Mouse (Mus musculus) hindbrain, postnatal 0 days (tissue): ENCODE results near the gene Mta3. TPM values are rescaled to one million over a fixed set of nuclear protein-coding genes. Genes with fewer than 3 reads are reported as not detected.

Experiments used
- ATAC-seq: fragments of 200-750 bp; cut with Nextera tagmentation; 2 replicates; pipeline ENCODE4 v1.8.0; 2017; ENCODE audit warnings: mild to moderate bottlenecking, moderate TSS enrichment, moderate library complexity
- DNase-seq: peaks from one replicate; pipeline ENCODE4 v3.0.0-alpha.2; 2015; ENCODE audit warnings: low spot score
- H3K27ac ChIP-seq: fragments of 300-500 bp; sonication (generic); 2 replicates; pipeline ENCODE4 v1.5.1; 2014; ENCODE audit warnings: mild to moderate bottlenecking
- H3K27me3 ChIP-seq: fragments of 300-500 bp; sonication (generic); 2 replicates; pipeline ENCODE4 v1.6.1; 2014; ENCODE audit warnings: low read length, mixed read lengths; ENCODE audit not compliant: insufficient read depth
- H3K36me3 ChIP-seq: fragments of 300-500 bp; sonication (generic); 2 replicates; pipeline ENCODE4 v1.6.1; 2014; ENCODE audit warnings: low read length, mixed read lengths; ENCODE audit not compliant: insufficient read depth
- H3K4me1 ChIP-seq: fragments of 300-500 bp; sonication (generic); 2 replicates; pipeline ENCODE4 v1.6.1; 2014; ENCODE audit warnings: antibody characterized with exemption, low read length, mixed read lengths; ENCODE audit not compliant: insufficient read depth
- H3K4me2 ChIP-seq: fragments of 300-500 bp; sonication (generic); 2 replicates; pipeline ENCODE4 v1.6.1; 2014; ENCODE audit warnings: low read depth, mild to moderate bottlenecking, low read length, moderate library complexity, mixed read lengths
- H3K4me3 ChIP-seq: fragments of 300-500 bp; sonication (generic); 2 replicates; pipeline ENCODE4 v1.5.1; 2014; ENCODE audit warnings: low read length
- H3K9ac ChIP-seq: fragments of 300-500 bp; sonication (generic); replicated peaks from 2 replicates; pipeline ENCODE4 v1.6.1; 2014; ENCODE audit warnings: mild to moderate bottlenecking, low read length, moderate library complexity, mixed read lengths
- H3K9me3 ChIP-seq: fragments of 300-500 bp; sonication (generic); 2 replicates; pipeline ENCODE4 v1.6.1; 2016; ENCODE audit warnings: low read length, mixed read lengths
- CTCF ChIP-seq: IDR thresholded peaks from 2 replicates; pipeline ENCODE4 v1.5.1; 2016; ENCODE audit warnings: antibody characterized with exemption, control low read depth, low read depth
- WGBS: fragments of 180-500 bp; shearing (Covaris S2); extraction: QIAGEN DNeasy Blood & Tissue Kit; methylation state at CpG from one replicate; pipeline ENCODE4 v1.1.7; 2014; 5-methylcytosine and 5-hydroxymethylcytosine counted together
- polyA plus RNA-seq: library from polyadenylated mRNA; unstranded; fragments of >200 nt; fragmentation: Nextera tagmentation; extraction: Ambion mirVana; gene quantifications from 2 replicates; pipeline ENCODE4 v1.2.1, GENCODE M21; 2015
- total RNA-seq: library from RNA; depleted of rRNA; stranded (reverse); fragments of >200 nt; gene quantifications from 2 replicates; pipeline ENCODE4 v1.2.3, GENCODE M21; 2014; rRNA removed

Mta3 gene
- total RNA-seq (31.7 and 58.5 TPM in 2 replicates), polyA plus RNA-seq (33.0 and 36.8 TPM in 2 replicates)

DNA sequence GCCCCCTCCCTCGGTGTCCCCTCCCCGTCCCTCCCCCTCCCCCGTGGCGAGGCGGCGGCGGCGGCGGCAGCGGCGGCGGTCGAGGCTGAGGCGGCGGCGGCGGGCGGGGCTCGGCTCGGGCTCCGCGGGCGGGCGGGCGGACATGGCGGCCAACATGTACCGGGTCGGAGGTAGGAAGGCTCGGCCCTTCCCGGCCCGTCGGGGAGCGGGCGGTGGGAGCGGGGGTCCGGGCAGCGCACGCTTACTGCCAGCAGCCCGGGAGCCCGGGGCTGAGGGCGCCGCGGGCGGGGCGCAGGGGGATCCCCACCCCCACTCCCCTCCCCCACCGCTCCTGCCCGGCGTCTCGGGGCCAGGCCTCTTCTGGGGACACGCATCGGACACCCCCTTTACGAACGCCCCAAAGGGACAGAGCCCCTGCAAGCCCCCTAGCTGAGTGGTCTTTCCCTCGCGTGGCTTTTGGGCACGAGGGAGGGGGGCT is at the start of gene Mta3:
Gene Mta3, plus strand, starts transcription at position 48 of the 478 bp plus-strand sequence.
- H3K36me3 ChIP-seq, result no peaks in the 10 kb centered on the region; the same call in 1 of the 2 replicates
- peak within 1 kb of the TSS; percentile 87 for H3K4me2 ChIP-seq
- DNase-seq (peak; percentile 64), ATAC-seq (peak; percentile 65)
- H3K4me3 ChIP-seq, result peak within 1 kb of the TSS; percentile 78
- peak within 1 kb of the TSS; percentile 91 for H3K9ac ChIP-seq
- no peak for TF ChIP-seq CTCF
- H3K27me3 ChIP-seq, result no peaks in the 10 kb centered on the region
- no peaks in the 10 kb centered on the region for H3K4me1 ChIP-seq
- WGBS, result under 1% methylated on average over 32 of the region's 56 CpGs
- no peaks in the 10 kb centered on the region for H3K9me3 ChIP-seq
- peak within 1 kb of the TSS; percentile 94 for H3K27ac ChIP-seq

DNA sequence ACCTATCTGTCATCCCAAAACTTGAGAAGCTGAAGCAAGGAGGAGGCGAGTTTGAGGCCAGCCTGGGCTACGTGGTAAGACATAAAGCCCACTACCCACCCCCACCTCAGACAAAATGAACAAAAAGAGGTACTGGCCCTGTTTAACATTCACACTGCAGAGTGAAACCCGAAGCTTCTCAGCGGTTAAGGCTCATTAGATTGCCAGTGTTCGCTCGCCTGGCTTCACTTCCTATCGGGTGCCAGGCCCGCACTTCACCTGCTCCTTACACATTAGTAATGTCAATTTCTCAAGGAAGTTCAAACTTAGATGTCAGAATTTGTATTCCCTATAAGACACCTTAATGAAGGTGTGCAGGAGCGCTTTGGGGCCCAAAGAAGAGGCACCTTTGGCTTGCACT is 48.6 kb upstream of the Mta3 start:
- no peak for DNase-seq
- Histone ChIP-seq H3K27me3 (no peaks in the 10 kb centered on the region), H3K9ac (no peak overlapping the region), H3K9me3 (no peaks in the 10 kb centered on the region), H3K36me3 (no peaks in the 10 kb centered on the region), H3K4me3 (no peak overlapping the region), H3K4me1 (no peaks in the 10 kb centered on the region), H3K4me2 (no peak overlapping the region), H3K27ac (no peak overlapping the region)
- TF ChIP-seq CTCF, result no peak
- WGBS, result 80% methylated on average over 9 of the region's 9 CpGs
- ATAC-seq, result no peak

DNA sequence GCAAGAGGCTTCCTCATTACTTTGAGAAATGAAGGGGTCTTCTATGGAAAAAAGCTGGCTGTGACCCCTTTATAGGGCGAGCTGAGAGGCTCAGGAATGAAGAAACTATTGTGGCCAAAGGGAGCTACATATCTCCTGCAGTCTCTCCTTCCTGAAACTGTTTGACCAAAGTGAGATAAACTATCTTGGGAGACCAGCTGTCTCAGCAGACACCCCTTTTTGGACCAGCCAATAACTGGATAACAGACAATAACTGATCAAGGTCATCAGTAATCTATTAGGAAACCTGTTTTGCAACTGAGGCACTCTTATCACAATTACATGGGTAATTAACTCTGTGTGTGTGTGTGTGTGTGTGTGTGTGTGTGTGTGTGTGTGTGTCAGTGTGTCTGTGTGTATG is 47.0 kb upstream of the Mta3 start:
- no peak for TF ChIP-seq CTCF
- Histone ChIP-seq H3K9me3 (no peaks in the 10 kb centered on the region), H3K27me3 (no peaks in the 10 kb centered on the region), H3K9ac (no peak overlapping the region), H3K27ac (no peak overlapping the region), H3K4me2 (no peak overlapping the region), H3K36me3 (no peaks in the 10 kb centered on the region), H3K4me1 (no peaks in the 10 kb centered on the region), H3K4me3 (no peak overlapping the region)
- DNase-seq (no peak), ATAC-seq (no peak)
- 86% methylated on average over 1 of the region's 1 CpGs for WGBS

DNA sequence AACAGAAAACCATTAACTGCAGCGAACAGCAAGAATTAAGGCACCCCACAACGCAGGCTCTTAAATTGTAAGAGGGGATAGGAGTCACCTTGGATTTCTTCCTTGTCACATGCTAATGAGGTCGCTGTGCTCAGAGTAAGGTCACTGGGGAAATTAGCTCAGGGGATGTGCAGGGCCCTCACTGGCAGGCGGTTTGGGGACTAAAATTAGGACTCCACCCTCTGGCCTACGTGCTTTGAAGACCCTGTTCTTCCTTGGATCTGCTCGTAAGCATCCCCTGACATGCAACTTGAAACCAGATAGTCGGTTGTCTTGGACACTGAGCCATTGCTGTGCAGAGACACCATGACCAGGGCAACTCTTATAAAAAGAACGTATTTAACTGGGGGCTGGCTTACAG is 41.2 kb upstream of the Mta3 start:
- no peaks in the 10 kb centered on the region for H3K9me3 ChIP-seq
- H3K27ac ChIP-seq, result no peak overlapping the region
- no peak for ATAC-seq
- TF ChIP-seq CTCF, result no peak
- H3K27me3 ChIP-seq, result no peaks in the 10 kb centered on the region
- H3K36me3 ChIP-seq, result no peaks in the 10 kb centered on the region
- no peak overlapping the region for H3K4me3 ChIP-seq
- no peak overlapping the region for H3K4me2 ChIP-seq
- 40% methylated on average over 8 of the region's 8 CpGs for WGBS
- H3K4me1 ChIP-seq, result no peaks in the 10 kb centered on the region
- H3K9ac ChIP-seq, result no peak overlapping the region
- no peak for DNase-seq

DNA sequence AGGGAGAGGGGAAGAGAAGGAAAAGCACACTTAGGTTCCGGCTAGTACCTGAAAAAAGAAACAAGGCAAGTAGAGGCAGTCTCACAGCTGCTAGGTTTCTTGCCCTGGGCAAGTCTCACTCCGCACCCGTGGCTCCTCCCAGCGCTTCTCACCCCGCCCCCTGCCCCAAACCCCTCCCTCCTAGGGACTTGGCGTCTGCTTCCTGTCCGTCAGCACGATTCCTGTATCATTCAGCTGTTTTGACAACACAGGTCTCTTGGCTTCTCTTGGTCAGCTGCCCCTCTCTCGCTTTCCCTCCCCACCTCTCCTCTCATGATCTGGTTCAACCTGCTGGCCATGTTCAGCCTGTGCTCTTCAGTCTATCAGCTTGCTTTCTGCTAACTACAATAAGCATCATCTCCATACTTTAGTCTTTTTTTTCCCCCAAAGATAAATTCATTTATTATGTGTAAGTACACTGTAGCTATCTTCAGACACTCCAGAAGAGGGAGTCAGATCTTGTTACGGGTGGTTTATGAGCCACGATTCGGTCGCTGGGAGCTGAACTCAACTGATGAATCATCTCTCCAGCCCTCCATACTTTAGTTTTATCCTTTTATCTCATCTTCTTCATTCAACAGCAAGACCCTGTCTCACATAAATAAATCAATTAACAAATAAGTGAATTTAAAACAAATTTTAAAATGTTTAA is 39.2 kb upstream of the Mta3 start:
- no peak for DNase-seq
- Histone ChIP-seq H3K4me1 (no peaks in the 10 kb centered on the region), H3K27ac (no peak overlapping the region), H3K27me3 (no peaks in the 10 kb centered on the region), H3K36me3 (no peaks in the 10 kb centered on the region), H3K4me3 (no peak overlapping the region), H3K4me2 (no peak overlapping the region), H3K9ac (no peak overlapping the region), H3K9me3 (no peaks in the 10 kb centered on the region)
- ATAC-seq, result no peak
- 75% methylated on average over 13 of the region's 13 CpGs for WGBS
- no peak for TF ChIP-seq CTCF

DNA sequence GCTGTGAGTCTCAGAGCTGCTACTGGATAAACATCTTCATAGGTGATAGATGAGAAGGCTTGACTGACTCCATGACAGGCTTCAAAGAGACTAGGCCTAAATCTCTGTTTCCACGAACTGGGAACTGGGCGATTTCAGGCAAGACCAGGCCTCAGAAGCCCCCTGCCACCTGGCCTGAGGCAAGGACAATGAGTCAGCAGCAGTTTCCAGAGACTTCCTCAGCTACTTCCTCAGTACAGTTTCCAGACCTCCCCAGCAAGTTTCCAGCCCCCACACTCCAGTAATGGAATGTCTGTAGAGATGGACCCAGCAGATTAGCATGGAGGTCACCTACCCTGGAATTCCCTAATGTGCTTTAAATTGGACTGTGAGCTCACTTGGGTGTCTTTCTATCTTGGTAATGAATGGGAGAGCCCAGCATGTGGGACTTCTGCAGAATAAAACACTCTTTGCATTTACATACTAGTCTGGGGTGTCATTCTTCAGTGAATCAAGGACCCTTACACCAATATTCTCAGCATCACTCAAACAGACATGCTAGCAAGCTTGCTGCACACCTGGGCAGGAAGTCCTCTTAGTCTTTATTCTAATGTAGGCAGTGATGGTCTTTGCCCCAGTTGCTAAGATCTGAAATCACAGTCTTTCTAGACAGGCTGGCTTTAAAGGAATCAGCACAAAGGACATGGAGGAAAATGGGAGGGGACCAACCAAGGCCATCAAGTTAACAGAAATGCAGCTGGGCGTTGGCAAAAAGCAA is 37.9 kb upstream of the Mta3 start:
- Histone ChIP-seq H3K4me1 (no peaks in the 10 kb centered on the region), H3K9me3 (no peaks in the 10 kb centered on the region), H3K36me3 (no peaks in the 10 kb centered on the region), H3K4me2 (no peak overlapping the region), H3K9ac (no peak overlapping the region), H3K27ac (no peak overlapping the region), H3K4me3 (no peak overlapping the region), H3K27me3 (no peaks in the 10 kb centered on the region)
- WGBS, result 76% methylated on average over 3 of the region's 3 CpGs
- DNase-seq (no peak), ATAC-seq (no peak)
- TF ChIP-seq CTCF, result no peak
